Mouse (Mus musculus) heart, postnatal 0 days (tissue): Measurements from ENCODE around the gene Orc3.

Source experiments
- CTCF ChIP-seq: IDR thresholded peaks from 2 replicates; pipeline ENCODE4 v1.5.1; 2016; ENCODE audit warnings: antibody characterized with exemption, control low read depth, low read depth
- EP300 ChIP-seq: IDR thresholded peaks from 2 replicates; pipeline ENCODE4 v1.6.1; 2016; ENCODE audit warnings: antibody characterized with exemption, low read depth

- no peak for TF ChIP-seq CTCF
- TF ChIP-seq EP300 = no peak
Observed at GRCm38 (mm10) chr4:34603123-34603522, 11.6 kb downstream of the Orc3 start.
